Mouse (Mus musculus) intestine, postnatal 0 days (tissue): ENCODE results near the gene Caskin2. TPM values are rescaled to one million over a fixed set of nuclear protein-coding genes. Genes with fewer than 3 reads are reported as not detected.

Experiments
- ATAC-seq: fragments of 200-750 bp; cut with Nextera tagmentation; 2 replicates; pipeline ENCODE4 v1.8.0; 2017; ENCODE audit warnings: mild to moderate bottlenecking, moderate TSS enrichment, moderate library complexity
- H3K27ac ChIP-seq: fragments of 300-500 bp; sonication (generic); 2 replicates; pipeline ENCODE4 v1.5.1; 2014; ENCODE audit warnings: mild to moderate bottlenecking, low read depth, low read length, moderate library complexity
- H3K27me3 ChIP-seq: fragments of 300-500 bp; sonication (generic); replicated peaks from 2 replicates; pipeline ENCODE4 v1.6.1; 2014; ENCODE audit warnings: low read length, mixed read lengths; ENCODE audit not compliant: control insufficient read depth, insufficient read depth
- H3K36me3 ChIP-seq: fragments of 300-500 bp; sonication (generic); 2 replicates; pipeline ENCODE4 v1.6.1; 2014; ENCODE audit warnings: mild to moderate bottlenecking, moderate library complexity; ENCODE audit not compliant: control insufficient read depth, insufficient read depth
- H3K4me1 ChIP-seq: fragments of 300-500 bp; sonication (generic); replicated peaks from 2 replicates; pipeline ENCODE4 v1.6.1; 2014; ENCODE audit warnings: antibody characterized with exemption, low read length, mixed read lengths; ENCODE audit not compliant: control insufficient read depth, insufficient read depth
- H3K4me2 ChIP-seq: fragments of 300-500 bp; sonication (generic); replicated peaks from 2 replicates; pipeline ENCODE4 v1.6.1; 2014; ENCODE audit warnings: low read depth, mild to moderate bottlenecking, moderate library complexity
- H3K4me3 ChIP-seq: fragments of 300-500 bp; sonication (generic); 2 replicates; pipeline ENCODE4 v1.5.1; 2014; ENCODE audit warnings: low read depth, low read length
- H3K9ac ChIP-seq: fragments of 300-500 bp; sonication (generic); 2 replicates; pipeline ENCODE4 v1.6.1; 2014; ENCODE audit warnings: mild to moderate bottlenecking, low read depth, low read length
- H3K9me3 ChIP-seq: fragments of 300-500 bp; sonication (generic); 2 replicates; pipeline ENCODE4 v1.6.1; 2016; ENCODE audit warnings: mixed run types; ENCODE audit not compliant: control insufficient read depth
- CTCF ChIP-seq: sonication (generic); IDR thresholded peaks from 2 replicates; pipeline ENCODE4 v1.5.1; 2016; ENCODE audit warnings: low read depth, mild to moderate bottlenecking, control low read depth, antibody characterized with exemption, moderate library complexity
- WGBS: fragments of 180-500 bp; shearing (Covaris S2); extraction: QIAGEN DNeasy Blood & Tissue Kit; methylation state at CpG from one replicate; pipeline ENCODE4 v1.1.7; 2014; 5-methylcytosine and 5-hydroxymethylcytosine counted together
- polyA plus RNA-seq: library from polyadenylated mRNA; unstranded; fragments of >200 nt; fragmentation: Nextera tagmentation; extraction: Ambion mirVana; gene quantifications from 2 replicates; pipeline ENCODE4 v1.2.1, GENCODE M21; 2015

Caskin2 gene
- polyA plus RNA-seq, 1 experiment from 2014 or later: 7.4 TPM

- no peak overlapping the region for H3K27ac ChIP-seq
- WGBS: 93% methylated on average over 2 of the region's 2 CpGs
Observed at GRCm38 (mm10) chr11:115845819-115846218, 32.4 kb upstream of the Caskin2 start.

DNA sequence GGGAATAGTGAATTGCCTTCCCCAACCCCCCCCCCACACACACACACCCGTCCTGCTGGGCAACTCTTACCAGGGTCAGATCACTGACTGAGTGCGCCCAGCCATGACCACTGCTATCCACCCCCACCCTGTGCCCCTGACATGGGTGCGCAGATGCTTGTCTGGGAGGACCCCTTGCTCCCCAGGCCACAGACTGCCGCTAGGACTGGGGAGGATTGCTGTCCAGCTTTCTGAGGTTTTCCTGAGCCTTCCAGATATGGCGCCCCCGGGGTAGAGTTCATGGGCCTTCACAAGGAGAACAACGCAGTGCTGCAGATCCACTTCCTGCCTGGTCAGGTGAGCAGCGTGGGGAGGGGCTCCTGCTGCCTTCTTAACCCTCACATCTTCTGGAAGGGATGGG lies 30.8 kb upstream of the Caskin2 start:
- H3K9me3 ChIP-seq: no peaks in the 10 kb centered on the region
- H3K4me2 ChIP-seq: peak overlapping the region; percentile 46
- peak overlapping the region; percentile 26; the same call in 1 of the 2 replicates for H3K9ac ChIP-seq
- H3K27ac ChIP-seq: peak overlapping the region; percentile 78
- H3K4me1 ChIP-seq: peaks cover 11% of the 10 kb centered on the region
- H3K4me3 ChIP-seq: no peak overlapping the region
- 35% methylated on average over 8 of the region's 8 CpGs for WGBS
- ATAC-seq: peak; percentile 17
- H3K36me3 ChIP-seq: peaks cover 46% of the 10 kb centered on the region
- no peak for TF ChIP-seq CTCF
- H3K27me3 ChIP-seq: no peaks in the 10 kb centered on the region

More at GRCm38 (mm10) chr11:115845819-115846218, 32.4 kb upstream of the Caskin2 start:
- no peak for ATAC-seq
- Histone ChIP-seq H3K9me3 (no peaks in the 10 kb centered on the region), H3K36me3 (peaks cover 61% of the 10 kb centered on the region), H3K4me3 (no peak overlapping the region), H3K27me3 (no peaks in the 10 kb centered on the region), H3K4me2 (no peak overlapping the region), H3K4me1 (0 out of 2 replicates have a peak, but pooled peaks cover 3% of the 10 kb centered on the region), H3K9ac (no peak overlapping the region)
- peak; percentile 49 for TF ChIP-seq CTCF

DNA sequence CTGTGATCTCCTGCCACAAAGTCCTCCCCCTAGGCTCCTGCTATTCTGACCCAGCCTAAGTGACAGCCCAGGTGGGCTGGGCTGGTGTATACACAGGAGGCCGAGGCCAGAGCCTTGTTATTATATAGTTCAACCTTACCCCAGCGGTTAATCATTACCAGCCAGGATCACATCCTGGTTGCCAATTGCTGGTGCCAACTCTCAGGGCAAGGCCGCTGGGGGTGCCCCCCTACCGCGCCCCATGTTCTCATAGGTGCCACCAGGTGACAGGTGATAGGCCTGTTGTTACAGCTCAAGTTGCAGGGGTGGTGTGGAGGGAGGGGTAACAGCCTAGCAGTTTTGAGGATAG lies 30.4 kb upstream of the Caskin2 start:
- TF ChIP-seq CTCF: no peak; the same call in 1 of the 2 replicates
- ATAC-seq: peak; percentile 94
- H3K4me3 ChIP-seq: no peak overlapping the region
- peak overlapping the region; percentile 80 for H3K27ac ChIP-seq
- no peak overlapping the region for H3K9ac ChIP-seq
- H3K27me3 ChIP-seq: no peaks in the 10 kb centered on the region
- peak overlapping the region; percentile 46 for H3K4me2 ChIP-seq
- WGBS: 42% methylated on average over 5 of the region's 5 CpGs
- H3K36me3 ChIP-seq: peaks cover 42% of the 10 kb centered on the region
- no peaks in the 10 kb centered on the region for H3K9me3 ChIP-seq
- peaks cover 11% of the 10 kb centered on the region for H3K4me1 ChIP-seq

DNA sequence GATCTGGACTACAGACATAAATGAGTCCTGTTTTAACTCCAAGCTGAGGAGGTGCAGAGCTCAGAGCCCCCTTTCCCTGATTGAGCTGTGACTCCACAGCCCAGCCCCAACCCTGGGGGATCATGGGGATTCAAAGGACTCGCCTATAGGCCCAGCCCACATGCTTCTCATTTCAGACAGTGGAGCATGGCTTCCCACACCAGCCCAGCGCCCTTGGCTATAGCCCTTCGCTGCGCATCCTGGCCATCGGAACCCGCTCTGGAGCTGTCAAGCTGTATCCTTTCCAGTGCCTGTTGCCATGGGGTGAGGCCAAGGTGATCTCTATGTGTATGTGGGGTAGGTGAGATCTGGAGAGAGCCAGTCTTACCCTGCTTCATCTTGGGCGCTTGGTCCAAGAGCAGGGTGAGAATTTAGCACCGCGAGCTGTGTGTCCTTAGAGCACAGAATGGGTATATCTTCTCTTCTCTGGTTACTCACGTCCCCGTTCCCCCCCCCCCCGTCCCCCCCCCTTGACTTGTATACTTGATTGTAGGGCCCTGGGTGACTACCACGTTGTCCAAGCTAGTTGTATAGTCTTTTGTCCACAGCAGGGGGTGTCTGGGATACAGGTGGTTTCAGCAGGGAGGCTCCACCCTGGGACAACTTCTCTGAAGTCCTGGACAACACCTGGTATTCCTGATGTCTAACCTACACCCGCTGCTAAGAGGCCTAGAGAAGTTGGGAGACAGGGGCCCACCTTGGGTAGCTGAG lies 29.9 kb upstream of the Caskin2 start:
- Histone ChIP-seq H3K4me2 (peak overlapping the region; percentile 33), H3K36me3 (peaks cover 36% of the 10 kb centered on the region), H3K4me1 (peaks cover 15% of the 10 kb centered on the region), H3K9me3 (no peaks in the 10 kb centered on the region), H3K4me3 (no peak overlapping the region), H3K27ac (peak overlapping the region; percentile 80), H3K27me3 (no peaks in the 10 kb centered on the region), H3K9ac (no peak overlapping the region)
- no peak for ATAC-seq
- no peak for TF ChIP-seq CTCF
- 65% methylated on average over 12 of the region's 14 CpGs for WGBS

DNA sequence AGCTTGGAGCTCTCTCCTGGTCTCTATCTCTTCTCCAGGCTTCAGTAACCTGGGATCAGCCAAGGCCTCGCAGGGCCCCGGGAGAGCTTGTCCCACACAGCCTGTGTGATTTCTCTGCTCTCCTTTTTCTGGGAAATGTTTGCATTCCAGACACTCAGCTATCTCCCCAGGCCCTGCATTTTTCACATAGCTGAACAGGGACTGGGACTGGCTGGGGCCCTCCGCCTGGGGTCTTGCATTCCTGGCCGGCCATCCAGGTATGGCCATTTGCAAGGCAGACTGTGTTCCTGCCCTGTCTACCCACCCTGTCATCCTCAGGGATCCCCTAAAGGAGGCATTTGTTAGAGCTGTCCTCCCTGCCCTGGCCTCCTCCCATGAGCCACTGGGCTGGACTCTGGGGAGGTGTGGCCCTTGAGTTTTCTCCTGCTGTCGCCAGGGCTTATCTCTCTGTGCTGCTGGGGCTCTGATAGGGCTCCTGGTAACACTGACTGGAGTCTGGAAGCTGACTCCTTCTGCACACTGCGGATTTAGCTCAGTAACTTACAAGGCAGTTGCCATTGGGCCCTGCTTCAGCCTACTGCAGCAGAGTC lies 28.6 kb upstream of the Caskin2 start:
- Histone ChIP-seq H3K4me2 (peak overlapping the region; percentile 33), H3K4me1 (peaks cover 20% of the 10 kb centered on the region)
- peak; percentile 28 for ATAC-seq

DNA sequence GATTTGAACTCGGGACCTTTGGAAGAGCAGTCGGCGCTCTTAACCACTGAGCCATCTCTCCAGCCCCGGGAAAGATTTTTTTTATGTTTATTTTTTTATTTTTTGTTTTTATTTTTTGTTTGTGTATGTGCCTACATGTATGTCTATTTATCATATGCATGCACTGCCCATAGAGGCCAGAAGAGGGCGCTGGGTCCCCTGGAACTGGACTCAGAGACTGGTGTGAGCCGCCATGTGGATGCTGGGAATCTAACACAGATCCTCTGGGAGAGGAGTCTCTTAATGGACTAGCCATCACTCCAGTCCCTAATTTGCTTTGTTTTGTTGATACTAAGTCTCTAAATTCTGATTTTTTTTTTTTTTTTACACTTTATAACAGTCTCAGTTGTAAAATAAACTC lies 27.6 kb upstream of the Caskin2 start:
- peak; percentile 53 for TF ChIP-seq CTCF
- Histone ChIP-seq H3K9me3 (no peaks in the 10 kb centered on the region), H3K4me1 (peaks cover 20% of the 10 kb centered on the region), H3K27me3 (no peaks in the 10 kb centered on the region), H3K9ac (no peak overlapping the region), H3K27ac (no peak overlapping the region), H3K4me2 (no peak overlapping the region), H3K36me3 (peaks cover 15% of the 10 kb centered on the region), H3K4me3 (no peak overlapping the region)
- no peak for ATAC-seq
- WGBS: 85% methylated on average over 6 of the region's 6 CpGs

More for the DNA sequence above, 28.6 kb upstream of the Caskin2 start:
- no peak for TF ChIP-seq CTCF
- no peak overlapping the region for H3K4me3 ChIP-seq
- no peaks in the 10 kb centered on the region for H3K27me3 ChIP-seq
- peak overlapping the region; percentile 80 for H3K27ac ChIP-seq
- peaks cover 24% of the 10 kb centered on the region for H3K36me3 ChIP-seq
- no peaks in the 10 kb centered on the region for H3K9me3 ChIP-seq
- no peak overlapping the region for H3K9ac ChIP-seq
- WGBS: 12% methylated on average over 6 of the region's 6 CpGs
